Mouse (Mus musculus): ENCODE results near the gene Slc20a1.

Slc20a1 gene

GRCm38 (mm10) chr2:129186291-129186919, 12.2 kb upstream of the Slc20a1 start:
- DNase-seq (ENCODE audit: low read depth, low spot score) = no peak

GRCm38 (mm10) chr2:129192392-129193150, 6.0 kb upstream of the Slc20a1 start:
- no peak for DNase-seq (ENCODE audit: low read depth, low spot score)

GRCm38 (mm10) chr2:129196317-129196716, 2.2 kb upstream of the Slc20a1 start:
- DNase-seq (ENCODE audit: low read depth, low spot score) = no peak

- DNase-seq (ENCODE audit: low read depth, low spot score) = no peak
Measured at GRCm38 (mm10) chr2:129197197-129197596, 1.4 kb upstream of the Slc20a1 start.

GRCm38 (mm10) chr2:129197843-129198435, 625 bp upstream of the Slc20a1 start:
- no peak for DNase-seq (ENCODE audit: low read depth, low spot score)

- no peak for DNase-seq (ENCODE audit: low read depth, low spot score)
Measured at GRCm38 (mm10) chr2:129199328-129200085, 943 bp downstream of the Slc20a1 start.

- DNase-seq (ENCODE audit: low read depth, low spot score) = no peak
Measured at GRCm38 (mm10) chr2:129205000-129205399, 6.4 kb downstream of the Slc20a1 start.

- DNase-seq (ENCODE audit: low read depth, low spot score) = no peak
Measured at GRCm38 (mm10) chr2:129206824-129207223, 8.3 kb downstream of the Slc20a1 start.

- no peak for DNase-seq (ENCODE audit: low read depth, low spot score)
Measured at GRCm38 (mm10) chr2:129208181-129208746, 9.7 kb downstream of the Slc20a1 start.

GRCm38 (mm10) chr2:129210089-129210749, 11.7 kb downstream of the Slc20a1 start:
- DNase-seq (ENCODE audit: low read depth, low spot score) = no peak

- DNase-seq (ENCODE audit: low read depth, low spot score) = no peak
Measured at GRCm38 (mm10) chr2:129211255-129211654, 12.7 kb downstream of the Slc20a1 start.

GRCm38 (mm10) chr2:129211957-129212356, 13.4 kb downstream of the Slc20a1 start:
- DNase-seq (ENCODE audit: low read depth, low spot score) = no peak

- no peak for DNase-seq (ENCODE audit: low read depth, low spot score)
Measured at GRCm38 (mm10) chr2:129212566-129212965, 14.0 kb downstream of the Slc20a1 start.

- no peak for DNase-seq (ENCODE audit: low read depth, low spot score)
Measured at GRCm38 (mm10) chr2:129214774-129215173, 16.2 kb downstream of the Slc20a1 start.

- DNase-seq (ENCODE audit: low read depth, low spot score) = no peak
Measured at GRCm38 (mm10) chr2:129217612-129218185, 19.1 kb downstream of the Slc20a1 start.

GRCm38 (mm10) chr2:129218537-129219105, 20.1 kb downstream of the Slc20a1 start:
- DNase-seq (ENCODE audit: low read depth, low spot score) = no peak

- DNase-seq (ENCODE audit: low read depth, low spot score) = no peak
Measured at GRCm38 (mm10) chr2:129221097-129221632, 22.6 kb downstream of the Slc20a1 start.

- no peak for DNase-seq (ENCODE audit: low read depth, low spot score)
Measured at GRCm38 (mm10) chr2:129224178-129224577, 25.6 kb downstream of the Slc20a1 start.

GRCm38 (mm10) chr2:129225251-129225819, 26.8 kb downstream of the Slc20a1 start:
- DNase-seq (ENCODE audit: low read depth, low spot score) = no peak

All from A20 (cell line).